Comparison of ENCODE assay signal across 15 mouse cellular contexts in the genomic region with DNA sequence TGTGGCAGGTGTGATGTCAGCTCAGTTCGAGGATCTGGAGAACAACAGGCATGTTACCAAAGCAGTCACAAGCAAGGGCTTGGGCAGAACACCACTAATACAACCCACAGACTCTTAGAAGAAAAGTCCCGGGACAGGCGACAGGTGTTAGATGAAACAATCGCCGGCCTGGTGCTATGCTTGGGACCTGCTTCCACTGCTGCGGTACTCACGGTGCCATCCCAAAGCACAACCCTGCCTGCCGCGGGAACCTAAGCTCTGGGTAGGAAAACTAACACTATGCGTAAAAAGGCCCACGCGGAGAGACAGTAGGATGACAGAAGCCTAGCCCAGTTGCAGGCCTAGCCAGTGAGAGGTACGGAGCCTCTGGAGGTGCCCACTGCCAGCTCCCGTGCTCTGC.
"Had no signal": no experiment of that assay in that cellular context is flagged by ENCODE, and none has a peak within 500 bp of the region (broad histone marks: within the 10 kb centered on the region; RNA-seq: fewer than 3 reads in every experiment).

No protein-coding gene starts in this region.

- H3K4me3 ChIP-seq: midbrain, embryonic 10.5 days; midbrain, embryonic 12.5 days; midbrain, embryonic 15.5 days; myocyte; neural tube, embryonic 13.5 days; neural tube, embryonic 15.5 days had no signal

- H3K4me2 ChIP-seq: lung, embryonic 14.5 days; midbrain, embryonic 12.5 days; midbrain, embryonic 15.5 days; neural tube, embryonic 13.5 days; neural tube, embryonic 15.5 days had no signal

- H3K27ac ChIP-seq: midbrain, embryonic 10.5 days; midbrain, embryonic 12.5 days; midbrain, embryonic 15.5 days; neural tube, embryonic 13.5 days; neural tube, embryonic 15.5 days had no signal

- H3K27me3 ChIP-seq: midbrain, embryonic 12.5 days; midbrain, embryonic 15.5 days; neural tube, embryonic 13.5 days; neural tube, embryonic 15.5 days had no signal

- H3K9ac ChIP-seq: lung, embryonic 14.5 days; midbrain, embryonic 12.5 days; midbrain, embryonic 15.5 days; neural tube, embryonic 13.5 days; neural tube, embryonic 15.5 days had no signal

- H3K9me3 ChIP-seq: midbrain, embryonic 12.5 days; midbrain, embryonic 15.5 days; neural tube, embryonic 13.5 days; neural tube, embryonic 15.5 days had no signal

- DNase-seq: lung, adult 18-20 months; lung, embryonic 14.5 days; retina, postnatal 1 day; right cerebral cortex, adult 18-20 months; right cerebral cortex, postnatal 25 days; spleen, adult 18-20 months; thymus, adult 18-20 months; thymus, postnatal 14 days; thymus, postnatal 36 days had no signal

- H3K4me1 ChIP-seq: midbrain, embryonic 10.5 days; midbrain, embryonic 12.5 days; neural tube, embryonic 13.5 days had no signal

- ATAC-seq: midbrain, embryonic 15.5 days had no signal

- H3K36me3 ChIP-seq: midbrain, embryonic 12.5 days; neural tube, embryonic 13.5 days had no signal
